Mouse (Mus musculus) lung, embryonic 14.5 days (tissue): ENCODE results near the gene L3mbtl1. TPM values are rescaled to one million over a fixed set of nuclear protein-coding genes. Genes with fewer than 3 reads are reported as not detected.
A peak's percentile ranks its signal among the peaks of the same experiment; 100 is the strongest.

Source experiments
- ATAC-seq: fragments of 200-750 bp; cut with Nextera tagmentation; 2 replicates; pipeline ENCODE4 v1.8.0; 2017; ENCODE audit warnings: mild to moderate bottlenecking, moderate TSS enrichment, moderate library complexity; ENCODE audit not compliant: insufficient read depth
- DNase-seq: peaks from one replicate; pipeline ENCODE4 v3.0.0-alpha.2; 2015
- H3K27ac ChIP-seq: fragments of 300-500 bp; sonication (generic); 2 replicates; pipeline ENCODE4 v1.5.1; 2014; ENCODE audit warnings: low read depth, mild to moderate bottlenecking, moderate library complexity
- H3K27me3 ChIP-seq: fragments of 300-500 bp; sonication (generic); 2 replicates; pipeline ENCODE4 v1.6.1; 2014; ENCODE audit warnings: low read length, control low read depth; ENCODE audit not compliant: insufficient read depth
- H3K36me3 ChIP-seq: fragments of 300-500 bp; sonication (generic); 2 replicates; pipeline ENCODE4 v1.6.1; 2014; ENCODE audit warnings: control low read depth; ENCODE audit not compliant: insufficient read depth
- H3K4me1 ChIP-seq: fragments of 300-500 bp; sonication (generic); 2 replicates; pipeline ENCODE4 v1.6.1; 2014; ENCODE audit warnings: antibody characterized with exemption, control low read depth; ENCODE audit not compliant: insufficient read depth
- H3K4me2 ChIP-seq: fragments of 300-500 bp; sonication (generic); 2 replicates; pipeline ENCODE4 v1.6.1; 2014; ENCODE audit warnings: mild to moderate bottlenecking
- H3K4me3 ChIP-seq: fragments of 300-500 bp; sonication (generic); 2 replicates; pipeline ENCODE4 v1.5.1; 2014; ENCODE audit warnings: low read depth, low read length
- H3K9ac ChIP-seq: fragments of 300-500 bp; sonication (generic); 2 replicates; pipeline ENCODE4 v1.6.1; 2014
- H3K9me3 ChIP-seq: fragments of 300-500 bp; sonication (generic); 2 replicates; pipeline ENCODE4 v1.6.1; 2016; ENCODE audit warnings: low read depth, low read length, control low read depth
- CTCF ChIP-seq: IDR thresholded peaks from 2 replicates; pipeline ENCODE4 v1.5.1; 2016; ENCODE audit warnings: antibody characterized with exemption, low read depth
- WGBS: fragments of 180-500 bp; shearing (Covaris S2); extraction: QIAGEN DNeasy Blood & Tissue Kit; methylation state at CpG from one replicate; pipeline ENCODE4 v1.1.7; 2014; 5-methylcytosine and 5-hydroxymethylcytosine counted together
- polyA plus RNA-seq: library from polyadenylated mRNA; unstranded; fragments of >200 nt; fragmentation: Nextera tagmentation; extraction: Ambion mirVana; gene quantifications from 2 replicates; pipeline ENCODE4 v1.2.1, GENCODE M21; 2014

Gene L3mbtl1
- polyA plus RNA-seq, 1 experiment from 2014 or later: 0.21 TPM

DNA sequence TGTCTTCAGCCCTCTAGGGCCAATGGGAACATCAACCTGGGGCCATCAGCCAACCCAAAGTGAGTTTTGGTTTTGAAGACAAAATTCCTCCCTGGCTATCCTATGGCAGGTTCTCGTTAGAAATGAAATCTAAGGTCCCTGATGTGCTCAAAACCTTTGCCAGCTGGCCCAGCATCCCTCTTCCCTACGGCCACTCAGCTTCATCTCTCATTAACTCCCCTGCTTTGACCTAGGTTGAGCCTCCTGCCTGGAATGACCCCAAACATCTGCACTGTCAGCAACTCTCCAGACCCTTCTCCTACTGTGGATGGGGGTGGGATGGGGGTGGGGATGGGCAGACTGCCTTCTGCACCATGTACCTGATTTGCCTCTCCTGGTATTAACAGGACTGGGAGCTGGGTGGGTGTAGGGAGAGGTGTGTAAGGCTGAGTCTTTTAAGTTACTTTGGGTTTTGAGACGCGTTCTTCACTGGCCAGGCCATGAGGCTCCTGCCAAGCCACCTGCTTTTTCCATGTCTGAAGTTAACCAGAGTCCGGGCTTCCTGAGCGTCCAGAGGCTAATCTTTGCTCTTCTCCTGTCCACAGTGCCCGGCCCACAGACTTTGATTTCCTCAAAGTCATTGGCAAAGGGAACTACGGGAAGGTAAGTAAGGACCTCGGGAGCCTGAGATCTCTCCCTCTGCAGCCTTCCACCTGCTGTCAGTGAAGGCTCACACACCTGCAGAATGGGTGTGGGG, 50.8 kb downstream of the L3mbtl1 start:
- ATAC-seq: no peak
- Histone ChIP-seq H3K4me2 (no peak overlapping the region), H3K27me3 (no peaks in the 10 kb centered on the region), H3K9me3 (no peaks in the 10 kb centered on the region), H3K27ac (no peak overlapping the region), H3K36me3 (no peaks in the 10 kb centered on the region), H3K4me3 (no peak overlapping the region), H3K4me1 (no peaks in the 10 kb centered on the region), H3K9ac (no peak overlapping the region)
- TF ChIP-seq CTCF: no peak
- no peak for DNase-seq
- 69% methylated on average over 9 of the region's 9 CpGs for WGBS

DNA sequence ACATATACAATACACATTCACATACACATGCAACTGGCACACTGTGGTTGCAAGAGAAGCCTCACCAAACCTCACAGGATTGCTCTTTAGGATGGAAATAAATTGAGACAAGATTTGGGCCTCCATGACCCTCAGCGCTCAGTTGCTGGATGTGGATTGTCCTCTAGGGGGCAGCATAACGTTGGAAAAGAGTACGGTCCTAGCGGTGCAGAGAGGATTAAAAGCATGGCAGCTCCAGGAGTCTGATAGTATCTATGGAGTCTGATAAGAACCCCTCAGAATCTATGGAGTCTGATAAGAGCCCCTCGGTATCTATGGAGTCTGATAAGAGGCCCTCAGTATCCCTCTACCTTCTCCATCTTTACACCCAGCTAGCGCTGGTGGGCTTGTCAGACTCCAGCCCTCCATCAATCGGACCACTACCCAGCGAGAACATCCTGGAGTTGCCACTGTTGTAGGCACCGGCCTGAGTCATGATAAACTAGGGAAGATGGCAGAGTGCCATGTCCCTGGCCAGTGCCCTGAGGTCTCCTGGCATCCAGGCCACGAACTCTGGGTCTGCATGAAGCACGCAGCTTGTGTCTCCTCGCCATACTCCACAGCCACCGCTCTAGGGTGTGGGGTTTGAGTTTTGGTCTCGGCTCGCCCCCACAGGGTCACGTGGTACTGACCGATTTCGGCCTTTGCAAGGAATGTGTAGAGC, 55.4 kb downstream of the L3mbtl1 start:
- Histone ChIP-seq H3K9me3 (no peaks in the 10 kb centered on the region), H3K4me1 (no peaks in the 10 kb centered on the region), H3K9ac (no peak overlapping the region), H3K4me2 (peak overlapping the region; percentile 46), H3K36me3 (no peaks in the 10 kb centered on the region), H3K27me3 (no peaks in the 10 kb centered on the region), H3K27ac (no peak overlapping the region), H3K4me3 (0 out of 2 replicates have a peak overlapping the region, but pooled peaks have one; percentile 4)
- DNase-seq: peak; percentile 88
- WGBS: 24% methylated on average over 18 of the region's 18 CpGs
- TF ChIP-seq CTCF: peak; percentile 90
- ATAC-seq: peak; percentile 76

DNA sequence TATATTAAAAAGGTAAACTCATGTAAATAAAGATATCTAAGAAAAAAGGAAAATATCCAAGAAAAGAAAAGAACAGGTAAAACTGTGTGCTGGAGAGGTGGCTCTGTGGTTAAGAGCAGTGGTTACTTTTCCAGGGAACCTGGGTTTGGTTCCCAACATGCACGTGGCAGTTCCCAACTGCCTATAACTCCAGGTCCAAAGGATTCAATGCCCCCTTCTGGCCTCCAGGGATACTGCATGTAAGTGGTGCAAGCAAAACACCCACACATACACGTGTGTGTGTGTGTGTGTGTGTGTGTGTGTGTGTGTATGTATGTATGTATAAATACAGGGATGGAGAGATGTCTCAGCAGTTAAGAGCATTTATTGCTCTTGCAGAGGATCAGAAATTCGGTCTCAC, 56.5 kb downstream of the L3mbtl1 start:
- H3K27me3 ChIP-seq: no peaks in the 10 kb centered on the region
- peak; percentile 69 for DNase-seq
- H3K4me3 ChIP-seq: no peak overlapping the region
- TF ChIP-seq CTCF: peak; percentile 77
- no peaks in the 10 kb centered on the region for H3K9me3 ChIP-seq
- no peaks in the 10 kb centered on the region for H3K36me3 ChIP-seq
- no peak overlapping the region for H3K9ac ChIP-seq
- 29% methylated on average over 3 of the region's 3 CpGs for WGBS
- H3K4me2 ChIP-seq: no peak overlapping the region
- no peaks in the 10 kb centered on the region for H3K4me1 ChIP-seq
- no peak for ATAC-seq
- H3K27ac ChIP-seq: no peak overlapping the region

DNA sequence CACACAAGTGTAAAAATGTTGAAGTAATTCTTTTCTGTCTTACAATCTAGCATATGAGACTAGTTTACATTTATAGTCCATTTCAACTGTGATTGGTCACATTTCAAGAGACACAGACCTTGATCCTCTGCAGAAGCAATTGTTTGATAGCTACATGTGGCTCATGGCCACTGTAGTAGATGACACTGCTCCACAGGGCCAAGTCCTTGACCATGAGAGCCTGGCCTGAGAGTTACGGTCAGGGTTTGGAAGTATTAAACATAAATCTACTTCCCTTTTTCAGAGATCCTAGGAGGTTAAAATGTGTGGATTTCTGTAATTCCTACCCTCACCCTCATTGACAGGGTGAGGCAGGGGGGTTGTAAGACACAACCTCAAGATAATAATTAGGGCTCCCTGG, 57.8 kb downstream of the L3mbtl1 start:
- Histone ChIP-seq H3K27me3 (no peaks in the 10 kb centered on the region), H3K36me3 (no peaks in the 10 kb centered on the region), H3K9me3 (no peaks in the 10 kb centered on the region), H3K4me1 (no peaks in the 10 kb centered on the region), H3K9ac (no peak overlapping the region), H3K27ac (no peak overlapping the region), H3K4me2 (no peak overlapping the region), H3K4me3 (no peak overlapping the region)
- no peak for TF ChIP-seq CTCF
- WGBS: 94% methylated on average over 1 of the region's 1 CpGs
- no peak for DNase-seq
- ATAC-seq: no peak

DNA sequence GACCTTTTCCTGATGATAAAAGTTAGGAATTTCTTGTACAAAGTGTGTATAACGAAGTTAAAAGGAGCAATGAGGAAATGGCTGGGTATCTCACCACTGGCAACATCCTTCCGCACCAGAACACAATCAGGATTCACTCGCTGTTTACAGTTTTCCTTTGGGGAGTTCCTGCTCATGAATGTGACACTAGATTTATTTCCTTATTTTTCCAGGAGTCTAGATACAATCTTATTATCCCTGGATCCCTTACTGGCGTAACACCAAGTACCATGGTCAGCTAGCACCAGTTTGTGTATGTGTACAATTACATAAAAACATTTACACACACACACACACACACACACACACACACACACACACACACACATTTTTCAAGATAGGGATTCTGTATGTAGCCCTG, 64.0 kb downstream of the L3mbtl1 start:
- 76% methylated on average over 4 of the region's 4 CpGs for WGBS
- DNase-seq (no peak), ATAC-seq (no peak)
- H3K9ac ChIP-seq: no peak overlapping the region
- no peaks in the 10 kb centered on the region for H3K27me3 ChIP-seq
- H3K27ac ChIP-seq: no peak overlapping the region
- H3K4me3 ChIP-seq: no peak overlapping the region
- H3K4me1 ChIP-seq: no peaks in the 10 kb centered on the region
- H3K9me3 ChIP-seq: no peaks in the 10 kb centered on the region
- no peaks in the 10 kb centered on the region for H3K36me3 ChIP-seq
- H3K4me2 ChIP-seq: no peak overlapping the region
- TF ChIP-seq CTCF: no peak

DNA sequence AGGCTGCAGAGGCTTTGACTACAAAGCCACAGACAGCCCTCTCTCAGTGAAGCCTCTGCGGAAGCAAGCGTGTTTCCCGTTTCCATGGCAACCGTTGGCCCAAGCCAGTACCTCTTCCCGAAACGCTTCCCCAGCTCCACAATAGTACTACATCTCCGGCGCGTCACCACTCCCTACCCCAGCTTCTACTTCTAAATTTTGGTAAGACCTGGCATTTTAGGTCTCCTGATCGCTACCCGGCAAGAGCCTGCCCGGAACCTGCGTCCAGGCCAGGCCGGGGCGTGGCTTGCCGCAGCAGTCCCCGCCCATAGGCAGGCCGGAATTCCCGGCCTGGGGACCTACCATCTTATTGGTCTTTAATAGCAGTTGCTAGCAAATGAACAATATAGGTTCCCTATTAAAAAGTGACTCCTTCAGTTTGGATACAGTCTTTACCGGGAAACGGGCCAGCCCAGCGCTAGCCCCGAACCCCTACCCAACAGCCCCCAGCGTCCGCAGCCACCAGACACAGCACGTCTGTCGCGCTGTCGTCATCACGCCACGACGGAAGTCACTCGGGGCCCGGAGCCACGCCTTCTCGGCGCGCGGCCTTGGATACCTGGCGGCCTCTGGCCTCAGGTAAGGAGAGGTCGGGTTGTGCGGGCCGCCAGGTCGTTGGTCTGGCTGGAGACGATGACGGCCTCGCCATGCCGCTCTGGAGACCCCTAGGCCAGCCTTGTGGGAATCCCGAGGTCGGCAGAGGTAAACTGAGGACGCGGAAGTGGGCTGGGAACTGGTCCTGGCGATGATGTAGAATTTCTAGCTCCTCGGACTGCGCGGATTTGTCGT, 73.9 kb downstream of the L3mbtl1 start, which contains the start of gene Ift52:
Gene Ift52 (plus strand): TSS at position 439 of the 828 bp plus-strand sequence.
- H3K27ac ChIP-seq: peak within 1 kb of the TSS; percentile 80
- peak; percentile 96 for ATAC-seq
- H3K4me2 ChIP-seq: peak within 1 kb of the TSS; percentile 60
- no peaks in the 10 kb centered on the region for H3K9me3 ChIP-seq
- H3K27me3 ChIP-seq: no peaks in the 10 kb centered on the region
- DNase-seq: peak; percentile 95
- peak within 1 kb of the TSS; percentile 89 for H3K4me3 ChIP-seq
- H3K4me1 ChIP-seq: 0 out of 2 replicates have a peak, but pooled peaks cover 4% of the 10 kb centered on the region
- H3K36me3 ChIP-seq: no peaks in the 10 kb centered on the region
- WGBS: under 1% methylated on average over 57 of the region's 57 CpGs
- TF ChIP-seq CTCF: no peak
- peak within 1 kb of the TSS; percentile 80 for H3K9ac ChIP-seq

Other genes starting within 250 kb of the L3mbtl1 start
- gene Srsf6, start 11.9 kb upstream of the L3mbtl1 start, polyA plus RNA-seq: 242 and 244 TPM in 2 replicates
- gene Sgk2, start 43.9 kb downstream of the L3mbtl1 start, polyA plus RNA-seq: not detected in 2 replicates
- gene Ift52, start 73.9 kb downstream of the L3mbtl1 start, polyA plus RNA-seq: 47.4 and 49.0 TPM in 2 replicates
- gene Mybl2, start 111.2 kb downstream of the L3mbtl1 start, polyA plus RNA-seq: 33.4 and 39.5 TPM in 2 replicates
- not detected in 2 replicates for gene Gtsf1l, start 144.4 kb downstream of the L3mbtl1 start, polyA plus RNA-seq